Mouse (Mus musculus) hindbrain, embryonic 16.5 days (tissue): ENCODE measurements around the gene Gng12. TPM values are rescaled to one million over a fixed set of nuclear protein-coding genes. Genes with fewer than 3 reads are reported as not detected.
"Not testable (repeated sequence)": the region's sequence is repeated elsewhere in the genome, so short reads cannot be mapped to it uniquely, and the experiment has no call there.

Source experiments
- ATAC-seq: fragments of 200-750 bp; cut with Nextera tagmentation; 2 replicates; pipeline ENCODE4 v1.8.0; 2017; ENCODE audit warnings: moderate TSS enrichment, moderate library complexity
- H3K27ac ChIP-seq: fragments of 300-500 bp; sonication (generic); 2 replicates; pipeline ENCODE4 v1.5.1; 2014; ENCODE audit warnings: low read depth, mild to moderate bottlenecking, control low read depth, low read length, moderate library complexity
- H3K27me3 ChIP-seq: fragments of 300-500 bp; sonication (generic); replicated peaks from 2 replicates; pipeline ENCODE4 v1.6.1; 2014; ENCODE audit warnings: low read length; ENCODE audit not compliant: control insufficient read depth, insufficient read depth
- H3K36me3 ChIP-seq: fragments of 300-500 bp; sonication (generic); 2 replicates; pipeline ENCODE4 v1.6.1; 2014; ENCODE audit warnings: mild to moderate bottlenecking, low read length, moderate library complexity, mixed read lengths; ENCODE audit not compliant: control insufficient read depth, insufficient read depth
- H3K4me1 ChIP-seq: fragments of 300-500 bp; sonication (generic); 2 replicates; pipeline ENCODE4 v1.6.1; 2014; ENCODE audit warnings: low read depth, low read length; ENCODE audit not compliant: control insufficient read depth, insufficient read depth
- H3K4me2 ChIP-seq: fragments of 300-500 bp; sonication (generic); 2 replicates; pipeline ENCODE4 v1.6.1; 2014; ENCODE audit warnings: mild to moderate bottlenecking, low read length, control low read depth, moderate library complexity
- H3K4me3 ChIP-seq: fragments of 300-500 bp; sonication (generic); 2 replicates; pipeline ENCODE4 v1.5.1; 2014; ENCODE audit warnings: mild to moderate bottlenecking, low read length, control low read depth, moderate library complexity
- H3K9ac ChIP-seq: fragments of 300-500 bp; sonication (generic); 2 replicates; pipeline ENCODE4 v1.6.1; 2014; ENCODE audit warnings: low read depth, mild to moderate bottlenecking, control low read depth, low read length, moderate library complexity
- H3K9me3 ChIP-seq: fragments of 300-500 bp; sonication (generic); 2 replicates; pipeline ENCODE4 v1.6.1; 2014; ENCODE audit warnings: mild to moderate bottlenecking, low read length, moderate library complexity; ENCODE audit not compliant: control insufficient read depth
- WGBS: fragments of 180-500 bp; shearing (Covaris S2); extraction: QIAGEN DNeasy Blood & Tissue Kit; methylation state at CpG from one replicate; pipeline ENCODE4 v1.1.7; 2014; 5-methylcytosine and 5-hydroxymethylcytosine counted together
- polyA plus RNA-seq: library from polyadenylated mRNA; unstranded; fragments of >200 nt; fragmentation: Nextera tagmentation; extraction: Ambion mirVana; gene quantifications from 2 replicates; pipeline ENCODE4 v1.2.1, GENCODE M21; 2015

Gene Gng12
- polyA plus RNA-seq, 1 experiment from 2014 or later, result 76.9 TPM

- not testable (repeated sequence) for ATAC-seq, H3K4me3 ChIP-seq, H3K9ac ChIP-seq, H3K4me2 ChIP-seq, H3K36me3 ChIP-seq, H3K27ac ChIP-seq, H3K9me3 ChIP-seq, H3K27me3 ChIP-seq
- H3K4me1 ChIP-seq, result peaks cover 13% of the 10 kb centered on the region
These were observed 136.4 kb downstream of the Gng12 start for GRCm38 (mm10) chr6:67032551-67032950.

GRCm38 (mm10) chr6:67032972-67033371, 136.8 kb downstream of the Gng12 start:
- H3K36me3 ChIP-seq, H3K9ac ChIP-seq, H3K27me3 ChIP-seq, H3K9me3 ChIP-seq, H3K27ac ChIP-seq, H3K4me2 ChIP-seq, ATAC-seq, H3K4me3 ChIP-seq: not testable (repeated sequence)
- 100% methylated on average over 2 of the region's 4 CpGs for WGBS
- peaks cover 13% of the 10 kb centered on the region for H3K4me1 ChIP-seq

- no peak for ATAC-seq
- H3K4me1 ChIP-seq, result peaks cover 13% of the 10 kb centered on the region
- no peaks in the 10 kb centered on the region for H3K9me3 ChIP-seq
- H3K27ac ChIP-seq, result no peak overlapping the region
- H3K36me3 ChIP-seq, result no peaks in the 10 kb centered on the region
- H3K4me2 ChIP-seq, result no peak overlapping the region
- H3K4me3 ChIP-seq, result no peak overlapping the region
- no peaks in the 10 kb centered on the region for H3K27me3 ChIP-seq
- WGBS, result 73% methylated on average over 4 of the region's 4 CpGs
- H3K9ac ChIP-seq, result no peak overlapping the region
These were observed 137.4 kb downstream of the Gng12 start for GRCm38 (mm10) chr6:67033604-67034003.

GRCm38 (mm10) chr6:67034331-67035130, 138.3 kb downstream of the Gng12 start:
- 52% methylated on average over 7 of the region's 7 CpGs for WGBS
- 0 out of 2 replicates have a peak overlapping the region, but pooled peaks have one; percentile 14 for H3K9ac ChIP-seq
- H3K9me3 ChIP-seq, result no peaks in the 10 kb centered on the region
- H3K36me3 ChIP-seq, result no peaks in the 10 kb centered on the region
- peak overlapping the region; percentile 14; the same call in 1 of the 2 replicates for H3K4me3 ChIP-seq
- H3K4me2 ChIP-seq, result peak overlapping the region; percentile 44
- no peak for ATAC-seq
- no peak overlapping the region for H3K27ac ChIP-seq
- no peaks in the 10 kb centered on the region for H3K27me3 ChIP-seq
- H3K4me1 ChIP-seq, result peaks cover 13% of the 10 kb centered on the region

- Histone ChIP-seq H3K4me2 (peak overlapping the region; percentile 78), H3K36me3 (no peaks in the 10 kb centered on the region), H3K4me3 (peak overlapping the region; percentile 92), H3K27me3 (no peaks in the 10 kb centered on the region), H3K9ac (peak overlapping the region; percentile 95), H3K9me3 (no peaks in the 10 kb centered on the region), H3K27ac (no peak overlapping the region), H3K4me1 (peaks cover 13% of the 10 kb centered on the region)
- WGBS, result 6% methylated on average over 19 of the region's 19 CpGs
- no peak for ATAC-seq
These were observed 139.4 kb downstream of the Gng12 start for GRCm38 (mm10) chr6:67035388-67036299.

GRCm38 (mm10) chr6:67036356-67036811, 140.2 kb downstream of the Gng12 start:
- Histone ChIP-seq H3K27me3 (no peaks in the 10 kb centered on the region), H3K9ac (peak overlapping the region; percentile 95), H3K36me3 (no peaks in the 10 kb centered on the region), H3K27ac (peak overlapping the region; percentile 93), H3K4me1 (peaks cover 13% of the 10 kb centered on the region), H3K9me3 (no peaks in the 10 kb centered on the region), H3K4me2 (peak overlapping the region; percentile 78), H3K4me3 (peak overlapping the region; percentile 92)
- ATAC-seq, result peak; percentile 72
- 0% methylated on average over 29 of the region's 29 CpGs for WGBS

- Histone ChIP-seq H3K4me1 (peaks cover 13% of the 10 kb centered on the region), H3K4me2 (peak within 1 kb of the TSS; percentile 78), H3K9ac (peak within 1 kb of the TSS; percentile 95), H3K9me3 (no peaks in the 10 kb centered on the region), H3K4me3 (peak within 1 kb of the TSS; percentile 92), H3K27me3 (no peaks in the 10 kb centered on the region), H3K27ac (peak within 1 kb of the TSS; percentile 93), H3K36me3 (no peaks in the 10 kb centered on the region)
- WGBS, result 1% methylated on average over 60 of the region's 69 CpGs
- ATAC-seq, result peak; percentile 98
These were observed 140.8 kb downstream of the Gng12 start, which contains the start of gene Gadd45a for GRCm38 (mm10) chr6:67036837-67037628. Gadd45a (minus strand) TSS chr6:67037457.

GRCm38 (mm10) chr6:67038964-67039363, 142.8 kb downstream of the Gng12 start:
- Histone ChIP-seq H3K4me1 (peaks cover 13% of the 10 kb centered on the region), H3K9ac (no peak overlapping the region), H3K27me3 (no peaks in the 10 kb centered on the region), H3K4me2 (no peak overlapping the region), H3K4me3 (no peak overlapping the region), H3K9me3 (no peaks in the 10 kb centered on the region), H3K27ac (no peak overlapping the region), H3K36me3 (no peaks in the 10 kb centered on the region)
- ATAC-seq, result no peak
- WGBS, result 93% methylated on average over 2 of the region's 3 CpGs
